Mouse (Mus musculus): ENCODE results near the gene Plcb2.

Gene Plcb2

DNA sequence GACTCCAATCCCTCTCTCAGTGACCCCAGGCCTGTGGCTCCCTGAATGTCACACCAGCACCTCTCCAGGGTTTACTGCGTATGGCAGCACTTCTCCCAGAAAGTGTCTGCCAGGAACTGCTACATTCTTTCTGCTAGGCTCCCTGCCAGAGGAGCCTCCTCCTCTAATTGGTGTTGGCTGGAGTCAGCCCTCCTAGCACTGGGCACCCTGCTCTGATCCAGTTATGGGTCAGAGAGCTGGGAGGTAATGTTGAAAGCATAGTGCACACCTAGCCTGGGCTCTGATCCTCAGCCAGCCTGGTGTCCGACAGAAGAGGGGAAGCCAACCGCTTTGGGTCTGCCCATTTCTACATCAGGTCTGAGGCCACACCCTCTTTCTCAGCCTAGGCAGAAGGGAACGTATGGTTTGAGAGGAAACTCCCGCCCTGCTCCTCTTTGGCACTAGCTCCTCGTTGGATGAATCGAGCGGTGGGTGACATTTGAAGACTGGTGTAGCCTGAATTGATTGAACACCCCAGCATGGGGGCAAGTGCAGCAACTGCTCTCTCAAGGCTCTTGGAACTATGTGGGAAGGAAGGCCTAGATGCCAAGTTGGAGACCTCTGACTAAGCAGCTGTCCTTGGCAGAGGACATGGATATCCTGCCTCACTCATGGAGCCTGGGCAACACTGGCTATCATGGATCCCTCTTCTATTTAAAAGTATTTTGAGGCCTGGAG lies 45.5 kb downstream of the Plcb2 start:
- no peak for DNase-seq (ENCODE audit: low spot score)

DNA sequence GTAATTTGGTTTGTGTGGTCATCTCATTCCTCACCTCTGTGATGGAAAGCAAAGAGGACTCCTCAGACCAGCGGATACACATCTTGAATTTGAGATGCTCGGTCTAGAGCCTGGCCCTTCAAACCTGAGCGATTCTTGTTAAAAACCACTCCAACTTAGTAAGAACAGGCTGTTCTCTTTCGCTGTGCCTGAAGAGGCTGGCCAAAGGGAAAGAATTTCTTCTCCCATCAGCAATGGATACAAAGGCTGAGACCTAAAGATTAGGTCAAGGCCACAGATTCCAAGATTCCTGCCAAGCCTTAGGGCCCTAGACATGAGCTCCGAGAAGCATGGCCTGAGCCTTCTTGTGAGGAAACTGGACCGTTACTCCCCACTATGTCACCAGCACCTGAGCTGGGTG lies 47.3 kb downstream of the Plcb2 start:
- no peak for DNase-seq (ENCODE audit: low spot score)

DNA sequence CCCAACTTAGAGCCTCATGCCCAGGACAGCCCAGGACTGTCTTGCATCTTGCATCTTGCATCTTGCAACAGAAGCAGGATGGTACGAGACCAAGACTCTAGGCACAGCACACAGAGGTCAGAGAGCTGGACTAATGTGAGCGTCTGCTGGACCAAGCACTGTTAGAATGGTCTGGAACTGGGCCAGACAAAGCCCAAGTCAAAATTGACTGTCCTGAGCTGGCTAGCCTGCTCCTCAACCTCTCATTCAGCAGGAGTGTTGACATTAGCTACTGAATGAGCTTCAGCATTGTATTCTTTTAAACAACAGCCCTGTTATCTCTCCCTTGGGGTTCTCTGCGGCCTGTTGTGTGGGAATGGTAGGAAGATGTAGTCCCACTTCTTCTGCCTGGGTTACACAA lies 48.7 kb downstream of the Plcb2 start:
- no peak for DNase-seq (ENCODE audit: low spot score)

DNA sequence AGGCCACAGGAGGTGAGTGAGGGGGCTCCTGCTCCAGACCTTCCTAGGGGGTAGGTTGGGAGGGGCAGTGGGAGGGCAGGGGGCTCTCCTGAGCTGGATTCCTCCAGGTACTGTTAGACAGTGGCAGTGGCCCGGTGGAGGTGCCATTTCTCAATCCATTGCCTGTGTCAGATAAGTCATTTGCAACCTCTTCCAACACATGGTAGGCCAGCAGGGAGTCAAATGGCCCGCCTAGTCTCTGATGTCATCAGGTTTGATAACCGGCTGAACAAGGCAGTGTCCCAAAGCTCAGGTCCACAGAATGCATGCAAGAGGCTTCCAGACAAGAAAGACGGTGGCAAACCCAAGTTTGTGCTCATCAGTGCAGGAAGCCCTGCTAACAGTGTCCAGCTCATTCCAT lies 50.4 kb downstream of the Plcb2 start:
- DNase-seq (ENCODE audit: low spot score) = no peak

DNA sequence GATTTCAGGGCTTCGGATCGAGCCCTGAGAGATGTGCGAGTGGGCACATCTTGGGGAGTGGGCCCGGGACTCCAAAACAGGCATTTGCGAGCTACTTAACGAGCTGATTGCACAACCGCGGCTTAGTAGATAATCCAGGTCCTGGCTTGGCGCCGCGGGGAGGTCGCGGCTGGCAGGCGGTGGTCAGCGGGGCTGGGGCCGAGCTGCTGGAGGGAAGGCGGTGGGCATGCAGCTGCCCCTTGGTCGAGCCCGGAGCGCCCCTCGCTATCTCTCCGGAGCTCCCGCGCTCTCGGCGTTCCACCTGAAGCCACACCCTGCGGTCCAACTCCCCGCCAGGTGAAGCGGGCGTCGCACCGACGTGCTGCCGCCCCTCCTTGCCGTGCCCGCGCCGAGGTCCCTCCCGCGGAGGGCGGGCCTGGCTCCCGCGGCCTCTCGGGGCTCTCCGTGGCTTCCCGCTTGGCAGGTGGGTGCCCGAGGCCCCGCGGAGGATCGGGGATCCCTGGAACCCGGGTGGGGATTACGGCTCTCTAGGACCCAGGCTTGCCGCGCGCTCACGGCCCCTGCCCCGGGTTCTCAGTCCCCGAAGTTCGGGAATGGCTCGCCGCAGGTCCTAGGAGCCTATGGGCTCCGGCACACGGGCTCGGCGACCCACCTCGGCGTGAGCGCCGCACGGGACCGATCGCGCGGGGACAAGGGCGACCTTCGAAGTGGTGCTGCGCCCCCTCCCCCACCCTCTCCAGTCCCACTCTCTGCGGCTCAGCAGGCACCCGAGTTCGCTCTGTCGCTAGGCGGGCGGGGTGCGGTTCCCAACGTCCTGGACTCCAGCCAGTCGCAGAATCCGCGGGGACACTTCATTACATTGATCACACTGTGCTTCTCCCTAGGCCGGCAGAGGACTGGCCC lies 51.1 kb downstream of the Plcb2 start:
- DNase-seq (ENCODE audit: low spot score) = peak; percentile 44

DNA sequence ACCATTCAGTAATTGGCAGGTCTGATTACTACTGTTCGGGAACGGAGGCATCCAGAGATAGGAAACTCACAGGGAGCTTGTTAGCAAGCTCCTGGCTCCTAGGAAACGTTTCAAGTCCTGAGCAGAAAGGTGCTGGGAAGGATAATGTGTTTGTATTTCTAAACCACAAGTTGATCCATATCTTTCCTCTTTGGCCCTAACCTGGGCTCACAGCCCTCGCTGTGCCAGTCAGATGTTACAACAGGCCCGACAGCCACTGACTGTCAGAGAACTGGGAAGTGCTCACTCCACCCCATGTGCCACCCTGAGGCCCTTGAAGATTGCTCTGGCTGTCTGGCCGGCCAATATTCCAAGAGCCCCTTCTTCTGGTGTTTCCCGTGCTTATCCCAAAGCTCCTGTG lies 53.7 kb downstream of the Plcb2 start:
- no peak for DNase-seq (ENCODE audit: low spot score)

DNA sequence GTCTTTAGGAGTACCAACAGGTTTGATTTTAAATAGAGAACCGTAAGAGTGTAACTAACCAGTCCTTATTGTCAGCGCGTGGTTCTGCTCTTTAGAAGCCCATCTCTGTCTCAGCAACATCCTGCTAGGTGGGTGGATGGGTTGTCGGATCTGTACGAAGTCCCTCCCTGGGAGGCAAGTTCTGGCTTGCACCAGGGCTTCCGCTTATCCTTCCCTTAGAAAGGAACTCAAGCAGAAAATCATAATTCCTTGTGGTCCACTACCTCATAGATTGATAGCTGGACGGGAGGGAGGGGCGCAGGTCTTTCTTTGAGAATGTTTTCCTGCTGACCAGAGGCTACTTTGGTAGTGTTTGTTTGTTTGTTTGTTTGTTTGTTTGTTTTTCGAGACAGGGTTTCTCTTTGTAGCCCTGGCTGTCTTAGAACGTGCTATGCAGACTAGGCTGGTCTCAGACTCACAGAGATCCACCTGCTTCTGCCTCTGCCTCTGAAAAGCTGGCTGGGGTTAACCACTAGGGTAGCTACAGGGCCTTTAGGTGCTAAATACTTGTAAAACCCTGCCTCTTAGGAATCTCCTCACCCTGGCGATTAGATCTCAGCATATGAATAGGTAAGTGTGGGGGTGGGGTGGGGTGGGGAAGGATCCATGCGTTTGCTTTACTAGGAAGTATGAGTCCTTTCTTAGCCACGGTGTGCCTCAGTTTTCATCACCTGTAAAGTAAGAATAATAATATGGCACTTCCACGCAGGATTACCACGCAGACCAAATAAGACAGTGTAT lies 54.4 kb downstream of the Plcb2 start:
- no peak for DNase-seq (ENCODE audit: low spot score)

DNA sequence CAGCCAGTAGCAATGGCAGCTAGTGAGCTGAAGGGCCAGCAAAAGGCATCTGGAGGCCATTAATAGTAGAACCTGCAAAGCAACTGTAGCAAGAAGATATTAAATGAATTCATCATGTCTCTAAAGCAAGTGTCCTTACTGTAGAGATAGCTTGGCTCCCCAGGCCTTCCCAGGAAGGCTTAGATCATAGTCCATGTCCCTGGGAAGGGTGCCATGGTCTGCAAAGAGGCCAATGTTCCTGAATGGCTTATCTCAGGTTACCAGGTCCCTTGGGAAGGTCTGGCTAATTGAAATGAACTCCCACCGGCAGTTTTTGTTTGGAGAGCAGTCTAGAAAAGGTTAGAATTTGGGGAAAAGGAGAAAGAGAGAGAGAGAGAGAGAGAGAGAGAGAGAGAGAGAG lies 56.5 kb downstream of the Plcb2 start:
- no peak for DNase-seq (ENCODE audit: low spot score)

DNA sequence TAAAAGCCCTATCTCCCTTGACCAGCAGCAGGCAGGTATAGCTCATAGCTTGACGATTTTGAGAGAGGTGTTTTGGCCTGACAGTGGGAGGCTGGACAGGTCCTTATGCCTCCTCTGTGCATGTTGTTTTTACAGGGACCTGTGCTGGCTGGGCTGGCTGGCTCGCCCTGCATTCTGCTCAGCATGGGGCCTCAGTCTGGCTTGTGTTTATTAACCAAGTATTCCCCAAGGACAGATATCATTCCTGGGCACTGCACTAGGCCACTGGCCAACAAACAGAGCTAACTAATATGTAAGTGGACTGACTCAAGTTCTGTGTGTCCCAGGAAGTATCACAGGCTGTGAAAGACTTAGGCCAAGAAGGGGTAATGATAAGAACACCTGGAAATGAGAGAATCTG lies 58.5 kb downstream of the Plcb2 start:
- no peak for DNase-seq (ENCODE audit: low spot score)

DNA sequence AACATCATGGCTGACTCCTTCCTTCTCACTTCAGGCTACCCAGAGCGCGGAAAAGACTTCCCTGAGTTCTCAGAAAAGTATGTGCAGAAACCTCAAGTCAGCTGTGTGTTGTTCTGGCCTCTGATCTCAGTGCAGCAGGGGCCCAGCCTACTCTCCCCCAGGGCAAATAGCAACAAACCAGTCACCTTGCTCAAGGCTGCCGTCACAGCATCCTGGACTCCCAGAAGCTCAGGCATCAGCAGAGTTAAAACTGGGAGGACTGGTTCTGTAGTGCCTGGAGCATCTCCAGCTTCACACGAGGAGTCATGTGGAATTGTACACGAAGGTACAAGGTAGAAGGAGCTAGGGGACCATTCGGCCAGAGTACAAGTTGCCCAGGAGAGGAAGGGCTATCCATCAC lies 59.0 kb downstream of the Plcb2 start:
- no peak for DNase-seq (ENCODE audit: low spot score)

DNA sequence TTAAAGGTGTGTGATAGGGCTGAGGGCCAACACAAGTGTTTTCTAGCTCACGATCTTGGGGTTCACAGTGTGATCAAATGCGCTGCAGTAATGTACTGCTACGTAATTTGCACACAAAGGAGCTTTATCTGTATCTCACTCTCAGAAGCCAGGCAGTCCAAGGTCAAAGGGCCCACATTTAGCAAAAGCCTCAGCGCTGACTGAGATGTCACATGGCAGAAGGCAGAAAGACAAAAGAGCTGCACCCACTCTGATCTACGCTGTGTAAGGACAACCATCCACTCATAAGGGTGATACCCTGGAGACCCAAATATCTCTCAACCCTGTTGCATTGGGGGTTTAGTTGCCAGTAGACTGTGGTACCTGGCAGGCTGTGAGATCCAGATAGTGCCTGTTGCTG lies 61.1 kb downstream of the Plcb2 start:
- DNase-seq (ENCODE audit: low spot score) = peak; percentile 6

DNA sequence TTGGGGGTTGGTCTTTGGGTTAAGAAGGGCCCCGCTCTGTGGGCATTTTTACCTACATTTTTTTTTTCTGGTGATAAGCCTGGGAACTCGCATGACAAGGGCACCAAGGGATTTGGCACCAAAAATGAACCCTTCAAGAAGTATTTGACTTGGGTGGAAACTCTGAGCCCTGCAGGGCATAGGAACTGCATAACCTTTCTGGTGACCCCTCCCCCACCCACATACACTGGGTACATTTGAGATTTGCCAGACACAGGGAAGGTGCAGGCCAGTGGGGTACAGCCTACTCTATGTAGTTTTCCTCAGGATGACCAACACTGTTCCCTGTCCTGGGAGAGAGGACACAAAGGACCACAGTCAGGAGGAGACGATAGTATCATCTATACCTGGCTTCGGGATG lies 62.6 kb downstream of the Plcb2 start:
- no peak for DNase-seq (ENCODE audit: low spot score)

DNA sequence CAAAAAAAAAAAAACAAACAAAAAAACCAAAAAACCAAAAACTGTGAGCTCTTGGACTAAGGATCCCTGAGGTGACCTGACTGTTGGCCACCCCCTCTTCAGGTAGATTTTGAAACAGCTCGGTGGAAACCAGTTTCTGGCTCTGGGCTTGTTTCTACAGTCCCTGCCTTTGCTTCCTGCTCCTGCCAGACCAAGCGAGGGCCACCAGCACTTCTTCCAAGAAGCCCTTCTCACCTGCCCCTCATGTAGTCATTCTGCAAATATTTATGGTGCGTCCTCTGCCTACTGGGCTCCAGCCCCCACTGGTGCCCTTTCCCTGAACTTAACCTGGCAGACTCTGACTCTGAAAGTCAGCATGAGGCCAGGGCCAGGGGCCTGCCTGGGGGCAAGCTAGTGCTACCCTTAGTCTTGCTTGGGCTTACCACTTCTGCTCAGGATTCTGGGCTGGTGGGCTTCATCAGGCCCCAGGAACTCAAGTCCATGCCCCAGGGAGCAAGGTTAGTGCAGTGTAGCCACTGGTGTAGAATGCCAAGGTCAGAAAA lies 63.2 kb downstream of the Plcb2 start:
- no peak for DNase-seq (ENCODE audit: low spot score)

DNA sequence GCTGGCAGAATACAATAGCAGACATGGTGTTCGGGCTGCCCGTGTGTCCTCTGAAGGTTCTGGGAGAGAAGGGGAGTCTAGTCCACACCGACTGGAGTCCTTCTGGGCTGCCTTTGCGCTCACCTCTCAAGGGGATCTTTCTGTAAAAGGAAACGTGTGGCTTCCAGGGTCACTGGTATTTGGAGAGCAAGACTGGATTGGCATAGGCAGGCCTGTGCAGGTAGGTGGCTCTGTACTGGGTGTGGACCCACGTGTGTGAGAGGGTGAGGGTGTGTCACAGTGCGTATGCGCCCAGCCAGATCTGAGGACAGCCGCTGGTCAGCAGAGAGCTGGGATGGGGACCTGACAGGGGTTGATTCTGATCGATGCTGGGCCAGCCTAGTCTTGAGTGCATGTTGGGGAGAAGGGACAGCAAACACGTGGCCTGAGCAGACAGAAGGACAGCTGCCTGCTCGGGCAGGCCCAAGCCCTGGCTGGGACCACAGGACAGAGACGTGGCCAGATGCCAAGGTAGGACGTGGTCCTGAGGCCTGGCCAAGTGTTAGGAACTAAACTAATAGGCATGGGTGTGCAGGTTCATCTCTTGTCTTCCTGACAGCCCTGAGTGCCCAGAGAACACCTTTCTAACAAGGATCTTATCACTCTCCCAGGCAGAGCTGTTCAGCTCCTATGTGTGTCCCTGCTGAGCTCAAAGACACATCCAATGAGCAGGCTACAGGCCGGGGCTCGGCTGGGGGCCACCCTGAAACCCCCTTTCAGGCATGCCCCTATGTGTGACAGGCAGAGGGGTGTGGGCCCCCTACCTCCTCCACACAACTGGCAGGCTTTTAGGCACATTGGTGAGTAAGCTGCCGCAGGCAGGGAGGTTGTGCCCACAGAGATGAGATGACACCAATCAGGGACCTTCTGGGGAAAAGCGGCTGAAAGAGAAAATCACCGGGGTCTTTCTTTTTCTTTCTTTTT lies 64.2 kb downstream of the Plcb2 start:
- DNase-seq (ENCODE audit: low spot score) = no peak

DNA sequence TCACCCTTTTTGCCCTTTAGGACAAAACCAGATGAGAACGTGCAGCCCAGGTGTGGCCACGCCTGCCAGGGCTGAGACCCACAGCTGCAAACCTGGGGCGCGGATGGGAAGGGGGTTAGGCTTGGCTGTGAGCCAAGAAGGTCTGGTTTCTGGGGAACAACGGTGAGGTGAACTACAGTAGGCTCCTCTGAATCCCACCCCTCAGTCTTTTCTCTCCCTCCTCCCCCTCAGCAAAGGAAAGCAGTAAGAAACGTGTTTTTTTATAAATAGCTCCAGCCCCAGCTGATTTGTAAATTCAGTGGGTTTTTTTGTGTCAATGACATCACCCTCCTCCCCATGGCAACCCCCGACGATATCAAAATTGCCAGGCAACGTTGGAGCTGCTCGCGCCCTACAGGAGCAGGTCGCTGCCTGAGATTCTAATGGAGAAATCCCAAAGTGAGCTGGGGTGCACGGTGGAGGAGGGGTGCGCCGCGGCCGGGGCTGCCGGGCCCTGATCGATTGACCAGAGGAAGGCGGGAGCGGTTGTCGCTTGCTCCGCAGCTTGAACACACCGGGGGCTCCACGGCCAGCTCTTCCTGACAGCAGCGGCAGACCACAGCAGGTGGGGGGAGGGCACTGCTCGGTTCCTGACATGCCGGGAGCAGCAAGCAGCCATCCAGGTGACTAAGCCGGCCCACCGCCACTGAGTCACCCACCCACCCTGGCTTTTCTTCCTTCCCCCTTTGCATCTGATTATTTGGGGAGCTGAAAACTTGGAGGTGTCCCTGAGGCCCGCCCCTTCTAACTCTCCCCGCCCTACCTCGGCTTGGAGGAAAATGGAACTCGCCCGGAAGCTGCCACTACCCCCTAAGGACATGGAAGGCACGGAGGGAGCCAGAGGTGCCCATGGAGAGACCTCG lies 65.1 kb downstream of the Plcb2 start, which contains the start of gene Pak6:
Gene Pak6 (plus strand): TSS at position 402 of the 902 bp plus-strand sequence.
- peak; percentile 50 for DNase-seq (ENCODE audit: low spot score)

DNA sequence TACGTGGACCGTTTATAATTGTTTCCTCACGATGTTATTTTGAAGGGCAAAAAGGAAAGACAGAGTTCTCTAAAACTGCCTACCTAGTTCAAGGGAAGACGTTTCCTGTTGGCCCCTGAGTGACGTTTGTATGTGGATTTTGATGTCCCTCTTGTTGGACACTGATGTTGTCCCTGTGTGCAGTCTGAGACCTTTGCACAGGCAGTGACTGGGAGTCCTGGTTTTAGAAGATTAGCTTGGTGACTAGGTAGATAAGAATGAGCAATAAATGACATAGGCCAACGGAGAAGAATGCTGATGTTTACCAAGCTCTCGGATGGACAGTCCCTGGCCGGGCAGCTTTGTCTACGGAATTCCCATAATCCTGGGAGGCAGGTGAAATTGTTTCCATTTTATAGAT lies 66.3 kb downstream of the Plcb2 start:
- no peak for DNase-seq (ENCODE audit: low spot score)

DNA sequence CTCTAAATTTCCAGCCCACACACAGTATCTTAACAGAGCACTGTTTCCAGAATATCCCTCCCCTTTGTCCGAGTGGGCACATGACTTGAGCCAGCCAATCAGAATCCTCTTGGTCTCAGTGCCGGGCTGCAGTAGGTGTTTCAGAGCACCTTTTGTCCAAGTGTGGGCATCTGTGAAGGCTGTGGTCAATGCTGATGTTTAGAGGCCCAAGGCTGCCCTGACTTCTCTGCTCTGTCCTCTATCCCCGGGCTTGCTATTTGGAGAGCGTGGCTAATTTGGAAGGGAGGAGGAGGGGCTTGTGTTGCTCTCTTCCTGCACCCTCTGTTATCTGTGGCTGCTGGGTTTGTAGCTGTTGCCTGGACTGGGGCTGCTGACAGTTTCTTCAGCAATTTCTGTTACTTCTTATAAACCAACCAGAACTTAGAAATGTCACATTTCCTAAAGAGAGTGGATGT lies 68.2 kb downstream of the Plcb2 start:
- DNase-seq (ENCODE audit: low spot score) = peak; percentile 81

DNA sequence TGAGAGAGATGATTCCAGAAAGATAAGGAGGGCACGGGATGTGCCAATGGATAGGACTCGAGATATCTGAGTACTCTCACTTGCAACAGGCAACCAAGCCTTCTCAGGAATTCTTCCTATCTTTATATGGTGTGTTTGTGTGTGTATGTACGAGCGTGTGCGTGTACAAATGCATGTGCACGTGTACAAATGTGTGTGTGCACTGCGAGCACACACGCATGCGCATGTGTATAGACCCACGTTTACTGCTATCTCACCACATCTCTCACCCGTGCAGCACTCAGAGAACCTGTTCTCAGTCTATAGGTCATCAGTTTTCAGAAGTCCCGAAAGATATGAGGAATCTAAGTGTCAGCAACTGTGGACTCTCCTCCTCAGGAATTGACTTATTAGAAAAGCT lies 68.7 kb downstream of the Plcb2 start:
- no peak for DNase-seq (ENCODE audit: low spot score)

DNA sequence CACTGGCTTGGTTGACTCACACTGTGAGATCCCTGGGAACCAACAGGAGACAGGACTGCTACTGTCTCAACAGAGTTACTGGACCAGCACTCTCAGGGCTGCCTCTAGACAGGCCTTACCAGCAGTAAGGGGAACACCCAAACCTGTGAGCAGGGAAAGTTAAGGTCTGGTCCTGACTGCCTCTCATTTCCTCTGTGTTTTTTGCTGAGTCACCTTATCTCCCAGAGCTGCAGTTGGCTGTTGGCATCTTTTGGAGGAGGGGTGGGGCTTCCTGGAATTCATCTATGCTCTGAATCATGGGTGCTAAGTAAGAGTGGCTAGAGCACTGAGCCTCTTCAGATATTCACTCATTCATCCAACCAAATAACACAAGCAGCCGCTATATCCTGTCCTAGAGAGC lies 69.2 kb downstream of the Plcb2 start:
- peak; percentile 34 for DNase-seq (ENCODE audit: low spot score)

DNA sequence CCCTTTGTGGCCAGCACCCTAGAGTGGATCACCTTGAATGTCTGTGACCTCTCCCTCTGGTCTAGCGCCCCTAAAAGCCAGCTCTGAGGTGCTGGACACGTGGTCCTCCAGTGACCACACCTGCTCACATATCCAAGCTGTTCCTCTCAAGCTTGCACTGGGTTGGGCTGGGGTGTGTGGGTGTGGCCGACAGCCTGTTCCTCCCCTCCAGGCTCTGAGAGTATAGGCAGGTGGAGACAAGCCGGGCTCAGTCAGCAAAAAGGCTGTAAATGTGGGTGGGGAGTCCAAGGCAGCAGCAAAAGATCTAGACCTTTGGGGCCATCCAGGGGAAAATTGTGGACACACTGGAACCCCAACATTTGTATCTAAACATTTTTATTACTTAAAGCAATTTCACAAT lies 69.8 kb downstream of the Plcb2 start:
- no peak for DNase-seq (ENCODE audit: low spot score)

Measured in embryo, embryonic 10.5 days (tissue).